16 mouse cellular contexts compared by ENCODE assay signal in the genomic region with DNA sequence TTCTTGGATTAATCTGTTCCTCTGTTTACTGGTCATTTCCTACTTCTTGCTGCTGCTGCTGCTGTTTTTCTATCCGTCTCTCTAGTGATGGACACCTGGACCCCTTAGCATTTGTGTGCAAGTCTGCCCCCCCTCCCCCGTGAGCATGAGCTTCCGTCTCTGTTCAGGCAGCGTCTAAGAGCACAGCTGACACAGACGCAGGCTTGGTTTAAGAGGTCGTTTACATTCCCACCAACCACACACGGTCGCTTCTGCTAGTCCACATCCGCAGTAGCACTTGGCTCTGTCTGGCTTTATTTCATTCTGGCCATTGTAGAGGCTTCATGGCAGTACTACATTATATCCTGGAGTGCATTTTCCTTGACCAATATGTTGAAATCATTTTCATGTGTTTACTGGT.
A peak's percentile ranks its signal among the peaks of the same experiment; 100 is the strongest.
DNase-seq lines count a peak whose midpoint lies in the region; ATAC-seq and TF ChIP-seq lines count a peak whose summit lies in the region.
"Had no signal": no experiment of that assay in that cellular context is flagged by ENCODE, and none has a peak within 500 bp of the region (broad histone marks: within the 10 kb centered on the region; RNA-seq: fewer than 3 reads in every experiment).

No protein-coding gene starts in this region.

- peaks cover 11% of the 10 kb centered on the region for H3K4me1 ChIP-seq in embryonic facial prominence, embryonic 14.5 days (ENCODE audit: control insufficient read depth, insufficient read depth, low read length)
- peaks cover 11% of the 10 kb centered on the region for H3K4me1 ChIP-seq in embryonic facial prominence, embryonic 10.5 days
- peaks cover 24% of the 10 kb centered on the region for H3K4me1 ChIP-seq in limb, embryonic 15.5 days
- H3K4me1 ChIP-seq: liver, embryonic 12.5 days had no signal

- H3K27ac ChIP-seq in embryonic facial prominence, embryonic 14.5 days (replicated peaks; ENCODE audit: low read depth, low read length), result no peak overlapping the region
- H3K27ac ChIP-seq in embryonic facial prominence, embryonic 10.5 days (replicated peaks), result no peak overlapping the region
- peak overlapping the region; percentile 13; the same call in 1 of the 2 replicates for H3K27ac ChIP-seq in limb, embryonic 15.5 days
- H3K27ac ChIP-seq: embryonic facial prominence, embryonic 12.5 days; forebrain, embryonic 13.5 days; liver, embryonic 12.5 days had no signal

- TF ChIP-seq POLR2A in brain, embryonic 14.5 days (IDR thresholded peaks at IDR 0.05; ENCODE audit: borderline replicate concordance, extremely low read depth, insufficient read depth, insufficient read length, poor library complexity, severe bottlenecking), result no peak

- TF ChIP-seq CTCF in brain, embryonic 14.5 days (IDR thresholded peaks at IDR 0.05; ENCODE audit: borderline replicate concordance, extremely low read depth, insufficient read depth, insufficient read length), result no peak

- no peak overlapping the region for H3K4me3 ChIP-seq in embryonic facial prominence, embryonic 14.5 days (ENCODE audit: low read depth, low read length)
- H3K4me3 ChIP-seq in embryonic facial prominence, embryonic 10.5 days, result no peak overlapping the region
- no peak overlapping the region for H3K4me3 ChIP-seq in limb, embryonic 15.5 days
- H3K4me3 ChIP-seq: embryonic facial prominence, embryonic 12.5 days; forebrain, embryonic 13.5 days; liver, embryonic 12.5 days had no signal

- no peaks in the 10 kb centered on the region for H3K27me3 ChIP-seq in embryonic facial prominence, embryonic 14.5 days (replicated peaks; ENCODE audit: control insufficient read depth, insufficient read depth, low read length)
- no peaks in the 10 kb centered on the region for H3K27me3 ChIP-seq in embryonic facial prominence, embryonic 10.5 days (replicated peaks; ENCODE audit: low read depth, poor library complexity, severe bottlenecking)
- H3K27me3 ChIP-seq in limb, embryonic 15.5 days, result no peaks in the 10 kb centered on the region
- H3K27me3 ChIP-seq: embryonic facial prominence, embryonic 12.5 days; forebrain, embryonic 13.5 days; liver, embryonic 12.5 days had no signal

- WGBS in embryonic facial prominence, embryonic 14.5 days, result 24% methylated on average over 9 of the region's 9 CpGs
- WGBS in embryonic facial prominence, embryonic 10.5 days, result 38% methylated on average over 9 of the region's 9 CpGs
- 14% methylated on average over 9 of the region's 9 CpGs for WGBS in limb, embryonic 15.5 days

- no peak overlapping the region for H3K9ac ChIP-seq in embryonic facial prominence, embryonic 14.5 days (ENCODE audit: low read depth, low read length)
- H3K9ac ChIP-seq in limb, embryonic 15.5 days, result no peak overlapping the region
- H3K9ac ChIP-seq: embryonic facial prominence, embryonic 12.5 days; forebrain, embryonic 13.5 days; liver, embryonic 12.5 days had no signal

- H3K9me3 ChIP-seq in embryonic facial prominence, embryonic 14.5 days (ENCODE audit: control insufficient read depth, low read length), result no peaks in the 10 kb centered on the region
- H3K9me3 ChIP-seq in embryonic facial prominence, embryonic 10.5 days, result no peaks in the 10 kb centered on the region
- H3K9me3 ChIP-seq in limb, embryonic 15.5 days, result no peaks in the 10 kb centered on the region
- H3K9me3 ChIP-seq: embryonic facial prominence, embryonic 12.5 days; forebrain, embryonic 13.5 days; liver, embryonic 12.5 days had no signal

- no peaks in the 10 kb centered on the region for H3K36me3 ChIP-seq in embryonic facial prominence, embryonic 14.5 days (ENCODE audit: control insufficient read depth, insufficient read depth, low read length)
- H3K36me3 ChIP-seq in embryonic facial prominence, embryonic 10.5 days (replicated peaks), result no peaks in the 10 kb centered on the region
- no peaks in the 10 kb centered on the region for H3K36me3 ChIP-seq in limb, embryonic 15.5 days
- H3K36me3 ChIP-seq: embryonic facial prominence, embryonic 12.5 days; liver, embryonic 12.5 days had no signal

- H3K4me2 ChIP-seq in embryonic facial prominence, embryonic 14.5 days (ENCODE audit: low read depth, low read length), result no peak overlapping the region
- no peak overlapping the region for H3K4me2 ChIP-seq in limb, embryonic 15.5 days
- H3K4me2 ChIP-seq: embryonic facial prominence, embryonic 12.5 days; forebrain, embryonic 13.5 days; liver, embryonic 12.5 days had no signal

- peak; percentile 48 for DNase-seq in embryonic facial prominence, embryonic 14.5 days (ENCODE audit: low spot score)
- no peak for DNase-seq in embryonic facial prominence, embryonic 10.5 days (ENCODE audit: low spot score)
- peak; percentile 11 for DNase-seq in kidney, postnatal 10 days
- no peak for DNase-seq in kidney, postnatal 25 days
- peak; percentile 41 for DNase-seq in brain, embryonic 14.5 days (ENCODE audit: low read depth)
- DNase-seq in adrenal gland, postnatal 4 days (ENCODE audit: low spot score in 2 of 2), result no peak
- no peak for DNase-seq in frontal cortex, postnatal 14 days (ENCODE audit: low spot score in 2 of 2)
- DNase-seq: adrenal gland, postnatal 14 days; cerebellum, adult 11 months; gastrocnemius, postnatal 14 days; kidney, adult 9 months; layer of hippocampus, postnatal 36 days had no signal

- ATAC-seq in embryonic facial prominence, embryonic 14.5 days (ENCODE audit: low read depth), result no peak
- no peak for ATAC-seq in limb, embryonic 15.5 days (ENCODE audit: insufficient number of reproducible peaks, low FRiP score, low TSS enrichment, low read depth)
- ATAC-seq: forebrain, embryonic 13.5 days; liver, embryonic 12.5 days had no signal

Comparison
In these comparisons a context has a peak if more than half of its experiments do, and no peak if none do; other contexts are left out.
1. DNase-seq: peak in embryonic facial prominence, embryonic 14.5 days (single experiment), kidney, postnatal 10 days (single experiment) and brain, embryonic 14.5 days (single experiment); none in embryonic facial prominence, embryonic 10.5 days (single experiment), kidney, postnatal 25 days (0 of 2), adrenal gland, postnatal 4 days (0 of 2) and frontal cortex, postnatal 14 days (0 of 2).